Mouse (Mus musculus) bone marrow macrophage, adult 2 months (primary cell): ENCODE results near the gene Adgra1.

Experiments used
- CTCF ChIP-seq: IDR thresholded peaks from 2 replicates; pipeline ENCODE4 v1.5.1; 2012; ENCODE audit warnings: low read depth, mild to moderate bottlenecking, low read length, moderate library complexity
- POLR2A ChIP-seq: IDR thresholded peaks from 2 replicates; pipeline ENCODE4 v1.6.1; 2012; ENCODE audit warnings: mild to moderate bottlenecking, low read depth, low read length, borderline replicate concordance

- TF ChIP-seq CTCF (no peak), POLR2A (no peak)
Measured at GRCm38 (mm10) chr7:139834036-139834435, at the start of gene Adgra1.
